9 mouse cellular contexts compared by ENCODE assay signal in genomic region chr16:18411802-18412476, GRCm38 (mm10). TPM values are rescaled to one million over a fixed set of nuclear protein-coding genes. Genes with fewer than 3 reads are reported as not detected.
DNase-seq lines count a peak whose midpoint lies in the region; ATAC-seq and TF ChIP-seq lines count a peak whose summit lies in the region.
"Had no signal": no experiment of that assay in that cellular context is flagged by ENCODE, and none has a peak within 500 bp of the region (broad histone marks: within the 10 kb centered on the region; RNA-seq: fewer than 3 reads in every experiment).

No protein-coding gene starts in this region.

- DNase-seq in liver, adult 2 months (ENCODE audit: extremely low read depth, low read depth, low spot score), result peak; percentile 99
- no peak for DNase-seq in liver
- DNase-seq in adrenal gland, adult 8-10 months, result peak; percentile 90
- DNase-seq in fat pad, adult 2 months (ENCODE audit: extremely low read depth, low read depth, low spot score), result peak; percentile 71
- peak; percentile 96 for DNase-seq in kidney, adult 2 months
- no peak for DNase-seq in right cerebral cortex, adult 18-20 months
- no peak for DNase-seq in yolk sac, embryonic 10.5 days (ENCODE audit: low spot score)

- H3K4me1 ChIP-seq in liver, adult 2 months (ENCODE audit: control insufficient read depth, insufficient read depth, low read length), result peaks cover 46% of the 10 kb centered on the region
- peaks cover 39% of the 10 kb centered on the region for H3K4me1 ChIP-seq in kidney, adult 2 months (ENCODE audit: control insufficient read depth, insufficient read depth, low read length)

- TF ChIP-seq CTCF in liver, adult 2 months (IDR thresholded peaks at IDR 0.05; ENCODE audit: low read depth, low read length), result no peak
- TF ChIP-seq CTCF in kidney, adult 2 months (conservative IDR thresholded peaks at IDR 0.05; ENCODE audit: insufficient read depth, insufficient read length, low read depth, low read length), result no peak

- peaks cover 3% of the 10 kb centered on the region; the same call in 1 of the 2 replicates for H3K79me2 ChIP-seq in liver, adult 2 months (ENCODE audit: control insufficient read depth, insufficient read depth, low read length)

- H3K9ac ChIP-seq in liver, adult 2 months (ENCODE audit: low read depth, low read length), result peak overlapping the region; percentile 87
- H3K9ac ChIP-seq: heart, embryonic 15.5 days had no signal

- ATAC-seq in megakaryocyte progenitor cell, adult 5-6 weeks (replicated peaks; ENCODE audit: poor library complexity), result peak; percentile 59

- no peaks in the 10 kb centered on the region for H3K27me3 ChIP-seq in liver, adult 2 months (ENCODE audit: control insufficient read depth, insufficient read depth, low read length)
- no peaks in the 10 kb centered on the region for H3K27me3 ChIP-seq in kidney, adult 2 months (replicated peaks; ENCODE audit: control insufficient read depth, insufficient read depth, low read length)
- H3K27me3 ChIP-seq: heart, embryonic 15.5 days had no signal

- H3K36me3 ChIP-seq in liver, adult 2 months (ENCODE audit: control insufficient read depth, insufficient read depth, low read length), result peaks cover 17% of the 10 kb centered on the region
- no peaks in the 10 kb centered on the region for H3K36me3 ChIP-seq in kidney, adult 2 months (ENCODE audit: control insufficient read depth, insufficient read depth, low read length)

- peak overlapping the region; percentile 43 for H3K4me3 ChIP-seq in liver, adult 2 months (ENCODE audit: insufficient read depth, low read depth, low read length)
- H3K4me3 ChIP-seq in kidney, adult 2 months (ENCODE audit: insufficient read depth, low read depth, low read length), result peak overlapping the region; percentile 39
- H3K4me3 ChIP-seq: heart, embryonic 15.5 days had no signal

- TF ChIP-seq POLR2A in liver, adult 2 months (IDR thresholded peaks at IDR 0.05; ENCODE audit: extremely low read depth, insufficient read depth, low read length), result peak; percentile 71
- TF ChIP-seq POLR2A in kidney, adult 2 months (IDR thresholded peaks at IDR 0.05; ENCODE audit: low read depth, low read length), result peak; percentile 42

- H3K27ac ChIP-seq in liver, adult 2 months (replicated peaks; ENCODE audit: insufficient read depth, low read depth, low read length), result peak overlapping the region; percentile 99
- H3K27ac ChIP-seq in kidney, adult 2 months (ENCODE audit: insufficient read depth, low read depth, low read length), result peak overlapping the region; percentile 79
- H3K27ac ChIP-seq: heart, embryonic 15.5 days had no signal

- 15% methylated on average over 12 of the region's 12 CpGs for WGBS in liver, adult 2 months
- WGBS in kidney, adult 2 months, result 40% methylated on average over 12 of the region's 12 CpGs

RNA-seq across cellular contexts. Expression of gene Txnrd2, which starts 14.2 kb away (rescaled TPM):
- 23.9 and 30.9 TPM in 2 replicates for total RNA-seq in liver, adult 2 months (2014; rRNA removed)
- polyA plus RNA-seq in liver, adult 2 months (2012; rRNA removed), result 39.1 and 46.6 TPM in 2 replicates
- total RNA-seq in adrenal gland, adult 8-10 months (2022), result 100 to 1,000 TPM in 2 of 4 experiments, 10 to 100 TPM in 2; 79.2 to 123 (median 103) TPM
- polyA plus RNA-seq in kidney, adult 2 months (2012; rRNA removed), result 35.2 and 39.1 TPM in 2 replicates
- total RNA-seq in megakaryocyte progenitor cell, adult 5-6 weeks (2015), result 14.3 and 23.0 TPM in 2 replicates
- total RNA-seq in megakaryocyte progenitor cell, adult 5-6 weeks (2017), result 12.5 and 20.6 TPM in 2 replicates

RNA-seq across cellular contexts. Expression of gene Comt, which starts 14.7 kb away (rescaled TPM):
- 474 and 538 TPM in 2 replicates for total RNA-seq in liver, adult 2 months (2014; rRNA removed)
- polyA plus RNA-seq in liver, adult 2 months (2012; rRNA removed), result 779 and 1,223 TPM in 2 replicates
- total RNA-seq in adrenal gland, adult 8-10 months (2022), result 100 to 1,000 TPM; 147 to 201 (median 185) TPM
- polyA plus RNA-seq in kidney, adult 2 months (2012; rRNA removed), result 519 and 582 TPM in 2 replicates
- 42.8 and 55.1 TPM in 2 replicates for total RNA-seq in megakaryocyte progenitor cell, adult 5-6 weeks (2015)
- total RNA-seq in megakaryocyte progenitor cell, adult 5-6 weeks (2017), result 42.3 and 47.1 TPM in 2 replicates

Comparison
In these comparisons a context has a peak if more than half of its experiments do, and no peak if none do; other contexts are left out.
1. DNase-seq: peak in liver, adult 2 months (single experiment), adrenal gland, adult 8-10 months (single experiment), fat pad, adult 2 months (single experiment) and kidney, adult 2 months (single experiment); none in liver (single experiment), right cerebral cortex, adult 18-20 months (single experiment) and yolk sac, embryonic 10.5 days (single experiment).